1 mouse cellular context compared by ENCODE assay signal in the genomic region with DNA sequence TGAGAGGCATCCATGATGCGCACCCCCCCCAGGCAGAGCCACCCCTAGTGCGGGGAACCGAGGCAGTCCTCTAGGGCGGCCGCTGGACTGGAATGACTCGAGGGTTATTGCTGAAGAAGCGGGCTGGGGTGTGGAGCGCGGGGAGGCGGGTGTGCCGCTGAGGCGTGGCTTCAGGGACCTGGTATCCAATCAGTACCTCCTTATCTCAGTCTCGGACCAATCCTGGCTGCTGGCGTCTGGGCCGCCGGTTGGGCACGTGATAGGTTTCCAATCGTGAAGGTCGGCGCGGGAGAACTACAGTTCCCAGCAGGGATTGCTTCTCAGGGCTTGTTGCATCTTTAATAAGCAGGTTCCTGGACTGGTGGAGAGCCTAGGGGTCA.
TF ChIP-seq lines count a peak whose summit lies in the region.

No protein-coding gene starts in this region.

TF ChIP-seq in MEL, 35 proteins besides CTCF, POLR2A, EP300 and RAD21 (continued from another document):
- TF ChIP-seq E2F4 (IDR thresholded peaks at IDR 0.05; ENCODE audit: borderline replicate concordance, low read depth, low read length) (no peak), CHD2 (IDR thresholded peaks at IDR 0.05; ENCODE audit: low read length) (no peak; the same call in 1 of the 2 replicates), TCF12 (IDR thresholded peaks at IDR 0.05; ENCODE audit: low read depth, low read length) (no peak), POLR2AphosphoS2 (IDR thresholded peaks at IDR 0.05; ENCODE audit: low read length) (peak; percentile 39; the same call in 1 of the 2 replicates), GABPA (IDR thresholded peaks at IDR 0.05; ENCODE audit: low read depth, low read length) (no peak), SIN3A (IDR thresholded peaks at IDR 0.05; ENCODE audit: low read length) (peak; percentile 78), MXI1 (IDR thresholded peaks at IDR 0.05; ENCODE audit: low read depth, low read length) (no peak), ZKSCAN1 (IDR thresholded peaks at IDR 0.05; ENCODE audit: low read depth, low read length) (no peak), MAFK (IDR thresholded peaks at IDR 0.05; ENCODE audit: borderline replicate concordance, low read depth, low read length) (no peak), ZC3H11A (IDR thresholded peaks at IDR 0.05; ENCODE audit: low read depth, low read length) (no peak), MEF2A (IDR thresholded peaks at IDR 0.05; ENCODE audit: extremely low read depth, insufficient replicate concordance, low read depth, low read length, poor library complexity, severe bottlenecking) (no peak), TAL1 (IDR thresholded peaks at IDR 0.05; ENCODE audit: low read length) (no peak), UBTF (IDR thresholded peaks at IDR 0.05; ENCODE audit: borderline replicate concordance, insufficient read depth, low read depth, low read length) (no peak), TBP (IDR thresholded peaks at IDR 0.05; ENCODE audit: low read depth, low read length) (0 out of 2 replicates have a peak, but pooled peaks have one; percentile 59), JUND (IDR thresholded peaks at IDR 0.05; ENCODE audit: low read depth, low read length) (no peak), KAT2A (conservative IDR thresholded peaks at IDR 0.05; ENCODE audit: low read depth, low read length) (peak; percentile 67; the same call in 1 of the 2 replicates), ZNF384 (IDR thresholded peaks at IDR 0.05; ENCODE audit: low read depth, low read length) (no peak)
